Mouse (Mus musculus) olfactory bulb, adult 2 months (tissue): ENCODE measurements around the gene Kcnq4.

Source experiments
- CTCF ChIP-seq: fragments of 200-500 bp; IDR thresholded peaks from 2 replicates; pipeline ENCODE4 v1.5.1; 2012; ENCODE audit warnings: low read depth, mild to moderate bottlenecking, low read length, moderate library complexity; ENCODE audit not compliant: insufficient read depth
- POLR2A ChIP-seq: fragments of 200-500 bp; IDR thresholded peaks from 2 replicates; pipeline ENCODE4 v1.6.1; 2012; ENCODE audit warnings: mild to moderate bottlenecking, low read depth, low read length, moderate library complexity; ENCODE audit not compliant: insufficient read depth

DNA sequence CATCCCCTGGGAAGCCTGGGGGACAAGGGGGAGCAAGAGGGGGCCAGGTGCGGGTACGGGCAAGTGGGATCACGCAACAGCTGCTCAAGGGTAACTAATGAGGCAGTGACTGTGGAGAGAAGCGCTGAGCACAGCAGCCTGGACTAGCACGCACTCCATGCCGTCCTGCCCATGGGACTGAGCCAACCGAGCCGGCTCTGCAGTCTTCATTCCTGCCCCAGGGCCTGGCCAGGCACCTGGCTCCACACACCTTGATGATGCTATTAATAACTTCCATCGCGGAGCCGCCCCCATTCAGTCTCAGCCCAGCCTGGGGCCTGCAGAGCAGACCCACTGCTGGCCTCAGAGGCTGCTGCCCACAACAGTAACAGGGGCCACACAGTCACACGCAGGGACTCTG, 36.2 kb downstream of the Kcnq4 start:
- TF ChIP-seq CTCF (no peak), POLR2A (no peak)
